Mouse (Mus musculus) embryonic facial prominence, embryonic 14.5 days (tissue): ENCODE measurements at regions not wholly inside any gene's neighbourhood (a gene's known extent, or its start where the extent isn't known, plus 50 kb on each side); places are given as distances from the start of the nearest gene placed in this dataset.

ENCODE experiments used
- ATAC-seq: fragments of 200-750 bp; cut with Nextera tagmentation; 2 replicates; pipeline ENCODE4 v1.8.0; 2017; ENCODE audit warnings: low read depth, moderate number of reproducible peaks, moderate TSS enrichment
- DNase-seq: peaks from one replicate; pipeline ENCODE4 v3.0.0-alpha.2; 2015; ENCODE audit warnings: low spot score
- H3K27ac ChIP-seq: fragments of 300-500 bp; sonication (generic); replicated peaks from 2 replicates; pipeline ENCODE4 v1.5.1; 2014; ENCODE audit warnings: low read depth, mild to moderate bottlenecking, low read length, moderate library complexity
- H3K27me3 ChIP-seq: fragments of 300-500 bp; sonication (generic); replicated peaks from 2 replicates; pipeline ENCODE4 v1.6.1; 2014; ENCODE audit warnings: low read length; ENCODE audit not compliant: control insufficient read depth, insufficient read depth
- H3K36me3 ChIP-seq: fragments of 300-500 bp; sonication (generic); 2 replicates; pipeline ENCODE4 v1.6.1; 2014; ENCODE audit warnings: low read length, mixed read lengths; ENCODE audit not compliant: control insufficient read depth, insufficient read depth
- H3K4me1 ChIP-seq: fragments of 300-500 bp; sonication (generic); 2 replicates; pipeline ENCODE4 v1.6.1; 2014; ENCODE audit warnings: antibody characterized with exemption, low read length; ENCODE audit not compliant: control insufficient read depth, insufficient read depth
- H3K4me2 ChIP-seq: fragments of 300-500 bp; sonication (generic); 2 replicates; pipeline ENCODE4 v1.6.1; 2014; ENCODE audit warnings: low read depth, mild to moderate bottlenecking, low read length, moderate library complexity, mixed read lengths
- H3K4me3 ChIP-seq: fragments of 300-500 bp; sonication (generic); 2 replicates; pipeline ENCODE4 v1.5.1; 2014; ENCODE audit warnings: low read depth, mild to moderate bottlenecking, low read length
- H3K9ac ChIP-seq: fragments of 300-500 bp; sonication (generic); 2 replicates; pipeline ENCODE4 v1.6.1; 2014; ENCODE audit warnings: low read depth, mild to moderate bottlenecking, low read length, moderate library complexity, mixed read lengths
- H3K9me3 ChIP-seq: fragments of 300-500 bp; sonication (generic); 2 replicates; pipeline ENCODE4 v1.6.1; 2016; ENCODE audit warnings: low read length; ENCODE audit not compliant: control insufficient read depth
- WGBS: fragments of 180-500 bp; shearing (Covaris S2); extraction: QIAGEN DNeasy Blood & Tissue Kit; methylation state at CpG from one replicate; pipeline ENCODE4 v1.1.7; 2014; 5-methylcytosine and 5-hydroxymethylcytosine counted together

DNA sequence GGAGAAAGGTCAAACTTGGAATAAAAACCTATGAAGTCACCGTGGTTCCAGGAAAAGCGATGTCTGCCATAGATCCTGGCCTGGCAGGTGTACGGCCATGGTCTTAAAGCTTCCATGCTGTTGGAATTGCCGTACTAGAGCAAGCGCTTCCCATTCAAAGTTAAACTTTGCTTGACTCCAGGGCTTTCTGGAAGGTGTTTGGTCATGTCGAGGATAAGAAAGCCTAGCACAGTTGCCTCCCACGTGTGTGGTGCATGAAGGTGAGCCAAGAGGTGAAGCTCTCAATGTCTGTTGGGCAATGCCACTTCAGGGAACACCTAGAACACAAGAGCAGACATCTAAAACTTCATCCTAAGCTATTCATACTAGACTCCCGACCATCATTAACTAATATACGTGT is 174.3 kb upstream of the Fam19a5 start:
- Histone ChIP-seq H3K27me3 (no peaks in the 10 kb centered on the region), H3K36me3 (no peaks in the 10 kb centered on the region), H3K4me1 (no peaks in the 10 kb centered on the region), H3K4me2 (no peak overlapping the region), H3K9ac (no peak overlapping the region), H3K27ac (no peak overlapping the region), H3K4me3 (no peak overlapping the region), H3K9me3 (0 out of 2 replicates have a peak, but pooled peaks cover 4% of the 10 kb centered on the region)
- DNase-seq (no peak), ATAC-seq (no peak)
- WGBS: 82% methylated on average over 9 of the region's 9 CpGs

DNA sequence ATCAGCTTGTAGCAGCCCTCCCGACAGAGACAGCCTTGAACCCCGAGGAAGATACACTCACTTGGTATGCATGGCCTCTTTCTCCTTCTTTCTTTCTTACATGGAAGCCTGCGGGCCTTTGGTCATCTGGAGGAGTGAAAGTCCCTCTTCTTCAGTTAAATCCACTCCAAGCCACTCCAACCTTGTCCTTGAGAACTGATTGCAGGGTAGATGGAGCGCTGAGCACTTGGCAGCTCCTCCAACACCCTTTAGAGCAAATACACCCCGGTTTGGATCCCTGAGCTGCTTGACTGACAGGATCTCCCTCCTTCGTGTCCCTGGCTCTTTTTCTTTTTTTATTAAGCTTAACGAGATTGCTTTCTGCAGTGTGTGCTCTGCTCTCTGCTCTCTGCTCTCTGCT is 173.3 kb upstream of the Fam19a5 start:
- no peak for ATAC-seq
- Histone ChIP-seq H3K4me2 (no peak overlapping the region), H3K27me3 (no peaks in the 10 kb centered on the region), H3K9ac (no peak overlapping the region), H3K4me3 (no peak overlapping the region), H3K9me3 (0 out of 2 replicates have a peak, but pooled peaks cover 4% of the 10 kb centered on the region), H3K4me1 (no peaks in the 10 kb centered on the region), H3K27ac (no peak overlapping the region), H3K36me3 (no peaks in the 10 kb centered on the region)
- 83% methylated on average over 7 of the region's 7 CpGs for WGBS
- no peak for DNase-seq

DNA sequence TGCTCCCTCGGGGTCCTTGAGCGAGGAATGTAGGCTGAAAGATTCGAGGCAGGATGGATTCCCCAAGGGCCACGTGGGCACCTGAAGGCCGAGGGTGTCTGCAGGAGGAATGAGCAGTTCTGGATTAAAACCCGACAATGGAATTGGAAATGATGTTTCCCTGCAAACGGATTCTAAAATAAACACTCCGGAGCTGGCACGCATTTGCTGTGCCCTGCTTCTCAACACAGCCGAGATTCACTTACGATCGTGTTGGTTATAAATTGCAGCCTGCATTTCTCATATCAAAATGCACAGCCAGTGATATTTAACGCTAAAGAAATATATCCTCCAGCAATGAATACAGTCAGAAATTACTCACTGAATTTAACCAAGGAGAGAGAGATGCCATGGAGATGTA is 169.4 kb upstream of the Fam19a5 start:
- Histone ChIP-seq H3K4me3 (no peak overlapping the region), H3K9ac (no peak overlapping the region), H3K9me3 (no peaks in the 10 kb centered on the region), H3K27ac (no peak overlapping the region), H3K4me2 (no peak overlapping the region), H3K4me1 (no peaks in the 10 kb centered on the region), H3K27me3 (no peaks in the 10 kb centered on the region), H3K36me3 (no peaks in the 10 kb centered on the region)
- ATAC-seq (no peak), DNase-seq (no peak)
- WGBS: 72% methylated on average over 13 of the region's 13 CpGs

DNA sequence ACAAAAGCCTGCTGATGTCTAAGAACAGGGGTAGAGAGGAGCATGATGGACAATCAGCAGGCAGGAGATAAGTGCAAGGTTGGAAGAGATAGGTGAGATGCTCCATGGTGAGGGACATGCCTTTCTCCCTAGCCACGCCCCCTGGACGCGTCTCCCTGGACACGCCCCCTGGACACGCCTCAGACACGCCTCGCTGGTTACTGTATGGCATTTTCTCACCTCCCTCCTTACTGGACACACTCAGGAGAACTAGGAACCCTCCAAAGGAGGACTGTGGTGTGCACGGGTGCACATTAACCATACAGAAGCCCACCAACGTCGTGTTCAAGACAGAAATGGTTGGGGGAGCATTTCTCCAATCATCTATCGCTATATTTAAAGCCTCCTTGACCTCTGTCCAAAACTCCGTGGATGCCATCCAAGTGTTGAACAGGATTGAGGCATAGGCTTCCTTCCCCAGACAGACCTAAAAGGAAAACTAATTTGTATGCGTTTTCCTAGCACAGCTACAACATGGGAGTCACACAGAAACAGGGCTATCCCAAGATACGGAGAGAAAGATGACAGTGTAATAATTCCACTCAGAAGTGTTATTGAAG is 168.4 kb upstream of the Fam19a5 start:
- Histone ChIP-seq H3K4me1 (no peaks in the 10 kb centered on the region), H3K4me3 (no peak overlapping the region), H3K27me3 (no peaks in the 10 kb centered on the region), H3K36me3 (no peaks in the 10 kb centered on the region), H3K9ac (no peak overlapping the region), H3K9me3 (no peaks in the 10 kb centered on the region), H3K4me2 (no peak overlapping the region), H3K27ac (no peak overlapping the region)
- DNase-seq: no peak
- ATAC-seq: no peak
- WGBS: 70% methylated on average over 14 of the region's 14 CpGs

DNA sequence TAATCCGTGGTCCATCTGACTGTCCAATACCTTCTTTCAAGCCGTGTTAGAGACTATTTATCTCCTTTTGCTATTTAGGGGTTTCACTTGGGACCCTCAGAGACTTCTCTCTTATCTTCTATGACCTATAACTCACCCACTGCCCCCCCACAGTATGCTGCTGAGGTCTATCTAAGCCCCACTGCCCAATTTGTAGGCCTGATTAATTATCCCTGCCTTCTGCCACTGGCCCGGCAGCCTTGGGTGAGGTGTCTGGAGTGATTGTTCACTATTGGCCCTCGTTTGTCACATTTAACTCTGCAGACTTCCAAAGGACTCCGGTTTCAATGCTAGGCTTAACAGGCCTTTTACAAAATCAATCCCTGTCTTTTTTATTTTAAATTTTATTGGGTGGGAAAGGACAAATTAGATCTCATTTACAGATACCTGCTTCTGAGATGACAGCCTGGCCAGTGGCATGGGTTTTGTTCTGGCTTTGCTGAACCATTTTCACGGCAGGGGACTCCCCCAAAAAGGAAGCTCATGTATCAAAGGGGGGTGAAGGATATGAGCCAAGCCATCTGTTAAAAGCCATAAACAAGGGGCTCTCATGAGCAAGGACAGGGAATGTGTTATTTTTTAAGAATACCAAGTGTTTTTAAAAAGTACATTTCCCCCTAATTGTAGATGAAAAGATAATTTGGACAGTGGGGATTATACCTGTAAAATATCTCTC is 160.4 kb upstream of the Fam19a5 start:
- Histone ChIP-seq H3K9me3 (no peaks in the 10 kb centered on the region), H3K4me2 (no peak overlapping the region), H3K4me1 (no peaks in the 10 kb centered on the region), H3K4me3 (no peak overlapping the region), H3K9ac (no peak overlapping the region), H3K27ac (no peak overlapping the region), H3K36me3 (no peaks in the 10 kb centered on the region), H3K27me3 (no peaks in the 10 kb centered on the region)
- ATAC-seq (no peak), DNase-seq (no peak)
- 60% methylated on average over 6 of the region's 6 CpGs for WGBS

DNA sequence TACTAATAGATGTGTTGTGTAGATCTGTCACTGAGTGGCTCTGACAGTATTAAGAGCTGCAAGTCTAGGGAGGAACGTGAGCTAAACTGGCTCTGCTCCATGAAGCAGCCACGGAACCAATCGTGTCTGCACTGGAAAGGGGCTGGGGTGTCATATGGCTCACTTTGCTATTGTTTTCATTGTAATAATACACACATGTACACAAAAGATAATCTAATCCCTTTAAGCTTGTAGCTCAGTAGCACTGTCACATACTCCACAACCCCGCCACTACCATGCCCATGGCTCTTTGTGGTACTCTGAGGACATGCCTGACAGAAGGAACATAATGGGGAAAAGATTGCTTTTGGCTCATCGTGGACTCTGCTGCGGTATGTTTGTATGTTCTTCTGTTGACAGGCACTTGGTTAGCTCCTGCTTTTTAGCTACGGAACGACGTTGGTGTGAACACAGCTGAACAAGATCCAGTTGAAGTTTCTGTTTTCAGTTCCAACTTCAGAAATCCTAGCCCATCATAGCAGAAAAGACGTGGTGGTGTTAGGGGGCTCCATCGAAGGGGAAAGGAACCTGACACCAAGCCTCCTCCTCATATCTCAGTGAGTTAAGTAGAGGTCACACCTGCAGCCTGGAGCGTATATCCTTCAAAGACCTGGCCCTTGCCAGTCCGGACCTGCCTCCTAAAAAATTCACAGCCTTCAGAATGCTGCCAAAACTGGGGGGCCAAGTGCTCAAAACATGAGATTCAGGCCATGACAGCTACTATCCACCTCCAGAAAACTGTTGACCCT is 159.6 kb upstream of the Fam19a5 start:
- Histone ChIP-seq H3K4me1 (no peaks in the 10 kb centered on the region), H3K9ac (no peak overlapping the region), H3K9me3 (no peaks in the 10 kb centered on the region), H3K4me3 (no peak overlapping the region), H3K4me2 (no peak overlapping the region), H3K27ac (no peak overlapping the region), H3K36me3 (no peaks in the 10 kb centered on the region), H3K27me3 (no peaks in the 10 kb centered on the region)
- ATAC-seq: peak; percentile 90
- WGBS: 53% methylated on average over 13 of the region's 13 CpGs
- peak; percentile 59 for DNase-seq

DNA sequence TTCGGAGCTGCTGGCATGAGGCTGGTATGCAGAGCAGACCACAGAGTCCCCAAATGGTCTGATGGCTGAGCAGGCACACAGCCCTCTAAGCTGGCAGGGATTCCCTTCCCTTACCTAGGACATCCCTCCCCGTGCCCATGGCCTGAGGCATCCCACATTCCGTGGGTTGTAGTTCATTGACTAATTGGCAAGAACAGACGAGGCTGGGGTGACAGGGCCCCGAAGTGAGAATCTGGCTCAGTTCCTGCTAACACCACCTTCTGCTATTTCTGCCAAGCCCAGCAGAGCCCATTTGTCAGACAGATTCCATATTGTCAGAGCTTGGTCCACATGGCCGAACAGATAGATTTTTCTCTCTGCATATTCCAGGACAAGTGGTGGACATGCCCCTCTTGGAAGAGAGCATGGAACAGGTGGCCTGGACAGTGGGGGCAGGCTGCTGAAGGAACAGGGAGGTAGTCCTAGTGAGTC is 157.6 kb upstream of the Fam19a5 start:
- Histone ChIP-seq H3K9ac (no peak overlapping the region), H3K36me3 (no peaks in the 10 kb centered on the region), H3K27ac (no peak overlapping the region), H3K9me3 (no peaks in the 10 kb centered on the region), H3K4me1 (no peaks in the 10 kb centered on the region), H3K4me3 (no peak overlapping the region), H3K27me3 (no peaks in the 10 kb centered on the region), H3K4me2 (no peak overlapping the region)
- DNase-seq (no peak), ATAC-seq (no peak)
- WGBS: 81% methylated on average over 6 of the region's 6 CpGs

DNA sequence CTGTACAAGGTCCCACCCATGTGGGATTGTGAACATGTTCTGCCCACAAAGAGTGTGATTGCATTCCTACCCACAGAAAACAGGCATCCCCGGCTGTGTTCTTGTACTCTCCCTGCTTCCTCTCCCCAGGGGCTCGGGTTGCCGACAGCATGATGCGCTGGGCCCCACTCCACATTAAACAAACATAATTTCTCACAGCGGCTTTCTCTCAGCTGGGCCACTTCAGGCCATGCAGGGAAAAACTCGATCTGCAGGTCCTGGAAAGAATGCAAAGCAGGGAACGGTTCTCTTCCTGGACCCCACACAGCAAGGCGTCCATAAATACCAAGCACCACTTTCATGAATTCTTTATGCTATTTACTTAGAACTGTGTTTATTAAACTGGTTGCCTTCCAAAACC is 152.7 kb upstream of the Fam19a5 start:
- peak; percentile 59 for DNase-seq
- no peak overlapping the region for H3K4me2 ChIP-seq
- no peak overlapping the region for H3K27ac ChIP-seq

More for the DNA sequence above, 152.7 kb upstream of the Fam19a5 start:
- no peaks in the 10 kb centered on the region for H3K27me3 ChIP-seq
- H3K4me3 ChIP-seq: no peak overlapping the region
- H3K36me3 ChIP-seq: no peaks in the 10 kb centered on the region
- H3K9ac ChIP-seq: no peak overlapping the region
- ATAC-seq: peak; percentile 47; the same call in 1 of the 2 replicates
- no peaks in the 10 kb centered on the region for H3K9me3 ChIP-seq
- H3K4me1 ChIP-seq: no peaks in the 10 kb centered on the region
- WGBS: 13% methylated on average over 8 of the region's 8 CpGs
